Mouse (Mus musculus) frontal cortex, adult 2 months (tissue): ENCODE measurements around the gene Scamp3. TPM values are rescaled to one million over a fixed set of nuclear protein-coding genes. Genes with fewer than 3 reads are reported as not detected.

Source experiments
- DNase-seq, 2 experiments: peaks; one replicate each; pipeline ENCODE4 v3.0.0; 2022; ENCODE audit warnings: low spot score in 1 of 2; ENCODE audit errors: extremely low spot score in 1 of 2
- polyA plus RNA-seq: library from polyadenylated mRNA; depleted of rRNA; stranded (reverse); fragments of >200 nt; gene quantifications from 2 replicates; pipeline ENCODE4 v1.2.3, GENCODE M21; 2012; rRNA removed

The Scamp3 gene
- polyA plus RNA-seq, 1 experiment = 95.7 TPM

DNA sequence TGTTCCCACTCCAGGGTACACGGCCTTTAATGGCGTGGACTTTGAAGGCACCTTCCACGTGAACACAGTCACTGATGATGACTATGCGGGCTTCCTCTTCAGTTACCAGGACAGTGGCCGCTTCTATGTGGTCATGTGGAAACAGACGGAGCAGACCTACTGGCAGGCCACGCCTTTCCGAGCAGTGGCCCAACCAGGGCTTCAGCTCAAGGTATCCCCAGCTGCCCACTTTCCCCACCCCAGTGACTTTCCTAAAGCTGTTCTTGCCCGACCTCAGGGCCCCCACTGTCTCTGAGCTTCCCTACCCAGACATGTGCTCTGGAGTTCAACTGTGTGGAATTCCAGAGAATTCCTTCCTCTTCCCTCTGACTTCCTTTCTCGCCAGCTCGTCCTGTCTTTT is 47.5 kb downstream of the Scamp3 start:
- no peak for DNase-seq

DNA sequence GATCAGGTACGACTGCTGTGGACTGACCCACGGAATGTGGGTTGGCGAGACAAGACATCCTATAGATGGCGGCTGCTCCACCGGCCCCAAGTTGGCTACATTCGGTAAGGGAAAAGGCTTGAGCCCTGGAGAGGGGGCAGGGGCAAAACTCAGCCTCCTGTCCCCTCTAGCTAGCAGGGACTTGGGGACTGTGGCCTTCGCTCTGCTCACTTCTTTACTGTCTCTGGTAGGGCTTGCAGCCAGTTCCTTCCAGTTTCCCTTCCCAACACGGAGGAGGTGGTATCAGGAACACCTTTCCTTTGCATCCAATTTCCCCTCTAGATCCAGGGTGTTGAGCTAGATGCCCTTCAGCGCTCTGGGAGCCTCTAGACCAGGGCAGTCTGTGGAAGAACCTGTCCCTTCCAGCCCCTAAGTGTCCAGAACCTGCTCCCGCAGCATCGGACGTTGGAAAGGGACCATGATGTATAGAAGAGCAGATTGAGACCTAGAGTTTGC is 48.1 kb downstream of the Scamp3 start:
- no peak for DNase-seq

DNA sequence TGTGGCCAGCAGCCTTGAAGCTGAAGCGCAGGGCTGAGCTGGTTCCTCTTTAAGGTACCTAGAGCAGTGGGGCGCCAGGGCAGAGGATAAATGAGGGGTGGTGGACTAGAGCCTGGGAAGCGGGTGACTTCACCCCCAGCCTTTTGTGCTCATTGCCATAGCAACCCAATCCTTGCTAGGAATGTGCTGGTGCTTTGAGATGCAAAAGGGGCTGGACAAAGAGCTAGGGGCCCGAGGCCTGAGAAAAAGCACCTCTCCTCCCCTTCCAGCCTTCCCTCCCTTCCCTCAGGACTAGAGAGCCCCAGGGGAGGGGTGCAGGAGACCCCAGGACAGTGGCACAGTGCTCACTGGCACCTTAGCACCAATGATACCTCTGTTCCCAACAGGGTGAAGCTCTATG is 48.6 kb downstream of the Scamp3 start:
- peak in 1 of 2 experiments; percentile 64 for DNase-seq

DNA sequence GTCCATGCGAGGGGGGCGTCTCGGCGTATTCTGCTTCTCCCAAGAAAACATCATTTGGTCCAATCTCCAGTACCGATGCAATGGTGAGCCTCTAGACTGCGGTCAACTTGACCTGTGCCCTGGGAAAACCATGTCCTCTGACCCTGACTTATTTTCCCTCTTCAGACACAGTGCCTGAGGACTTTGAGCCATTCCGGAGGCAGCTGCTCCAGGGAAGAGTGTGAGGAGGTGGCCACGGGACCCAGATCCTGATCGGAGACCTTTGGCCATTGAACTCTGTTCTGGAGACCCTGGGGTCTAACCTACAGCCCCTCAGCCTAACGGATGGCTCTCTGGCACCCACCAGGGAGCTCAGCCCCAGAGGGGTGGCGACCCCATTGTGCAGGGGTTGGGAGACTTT is 49.1 kb downstream of the Scamp3 start:
- DNase-seq = no peak

DNA sequence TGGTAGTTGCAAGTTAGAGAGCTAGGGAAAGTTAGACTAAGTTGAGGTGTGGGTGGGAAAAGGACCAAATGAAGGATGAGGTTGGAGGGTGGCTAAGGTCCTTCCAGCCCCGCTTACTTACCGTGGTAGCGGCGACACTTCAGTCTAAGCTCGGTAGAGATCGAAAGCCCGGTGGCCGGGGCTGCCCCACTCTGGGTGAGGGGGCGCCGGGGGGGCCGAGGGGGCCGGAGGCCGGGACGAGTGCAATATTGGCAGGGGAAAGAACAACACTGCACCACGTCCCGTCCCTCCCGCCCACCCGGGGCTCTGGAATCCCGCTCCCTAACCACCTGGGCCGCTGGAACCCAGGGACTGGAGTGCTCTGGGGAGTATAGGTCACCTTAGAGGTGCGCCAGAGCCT is 49.6 kb downstream of the Scamp3 start, which contains the start of gene Mtx1:
TSS of gene Mtx1 (minus strand) at position 189 of the 400 bp plus-strand sequence.
- no peak for DNase-seq

DNA sequence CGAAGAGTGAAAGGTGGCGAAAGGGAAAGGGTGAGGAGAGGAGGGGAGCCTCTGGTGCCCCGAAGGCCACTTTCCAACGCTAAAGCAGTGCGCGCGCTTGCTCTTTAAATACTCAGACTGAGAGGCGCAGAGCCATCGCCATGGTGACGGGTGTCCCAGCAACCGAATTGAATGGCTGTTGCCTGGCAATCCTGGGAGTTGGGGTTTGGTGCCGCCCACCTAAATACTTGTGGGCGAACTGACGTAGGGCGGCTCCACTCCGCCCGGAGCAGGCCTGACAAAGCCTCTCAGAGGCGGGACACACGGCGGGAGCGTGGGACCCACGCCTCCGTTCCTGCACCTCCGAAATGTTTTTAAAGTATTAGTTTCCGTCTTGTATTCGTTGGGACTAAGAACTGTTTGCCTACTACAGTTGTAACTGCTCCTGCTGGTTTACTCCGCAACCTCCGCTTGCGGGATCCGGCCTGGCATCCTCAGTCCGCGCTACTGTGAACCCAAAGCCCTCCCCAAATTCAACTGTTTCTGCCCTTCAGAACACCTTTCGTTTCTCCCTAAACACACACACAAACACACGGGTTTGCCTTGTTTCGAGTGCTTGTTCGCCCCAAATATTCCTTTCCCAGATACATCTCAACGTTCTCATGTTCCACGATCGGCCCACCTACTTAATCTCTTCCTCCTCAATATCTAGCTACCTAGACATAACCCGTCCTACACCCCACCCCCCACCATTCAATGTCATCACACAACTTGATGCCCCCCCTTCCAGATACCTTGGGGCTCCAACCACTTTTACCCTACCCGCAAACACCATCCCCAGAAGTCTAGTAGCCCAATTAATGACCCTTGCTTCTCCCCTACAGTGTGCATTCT is 50.3 kb downstream of the Scamp3 start:
- peak; percentile 91 to 94 for DNase-seq

DNA sequence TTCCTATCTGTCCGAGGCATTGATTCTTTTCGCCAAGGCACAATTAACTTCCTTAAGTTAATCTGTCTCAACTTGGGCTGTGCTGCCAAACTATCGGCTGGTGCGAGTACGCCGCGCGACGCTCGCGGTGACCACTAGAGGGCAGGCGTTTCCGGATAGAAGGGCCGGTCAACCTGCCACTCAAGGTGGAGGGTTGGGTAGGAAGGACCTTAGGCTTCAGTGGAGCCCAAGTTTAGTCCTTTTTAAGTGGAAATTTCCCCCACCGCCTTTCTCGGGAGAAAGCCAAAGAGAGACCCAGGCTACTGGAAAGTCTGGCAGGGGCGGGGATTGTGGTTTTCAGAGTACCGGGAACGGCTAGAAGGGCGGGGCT is 50.9 kb downstream of the Scamp3 start:
- peak; percentile 55 to 92 for DNase-seq

DNA sequence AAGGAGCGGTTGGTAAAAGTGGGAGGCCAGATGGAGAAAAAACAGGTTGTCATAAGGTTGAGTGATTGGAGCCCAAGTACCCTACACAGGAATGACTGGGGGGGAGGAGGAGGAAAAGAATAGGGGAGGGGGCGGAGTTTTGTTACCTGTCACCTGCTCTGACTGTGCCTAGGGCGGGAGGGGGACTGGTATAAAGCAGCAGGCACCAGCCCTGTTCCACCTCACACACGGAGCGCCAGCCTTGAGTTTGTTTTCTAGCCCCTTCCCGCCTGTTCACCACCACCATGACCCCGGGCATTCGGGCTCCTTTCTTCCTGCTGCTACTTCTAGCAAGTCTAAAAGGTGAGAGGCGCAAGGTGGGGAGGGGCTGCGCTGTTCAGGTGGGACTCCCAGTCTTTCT is 51.6 kb downstream of the Scamp3 start, which contains the start of gene Muc1:
TSS of gene Muc1 (plus strand) at position 222 of the 400 bp plus-strand sequence.
- DNase-seq = no peak

DNA sequence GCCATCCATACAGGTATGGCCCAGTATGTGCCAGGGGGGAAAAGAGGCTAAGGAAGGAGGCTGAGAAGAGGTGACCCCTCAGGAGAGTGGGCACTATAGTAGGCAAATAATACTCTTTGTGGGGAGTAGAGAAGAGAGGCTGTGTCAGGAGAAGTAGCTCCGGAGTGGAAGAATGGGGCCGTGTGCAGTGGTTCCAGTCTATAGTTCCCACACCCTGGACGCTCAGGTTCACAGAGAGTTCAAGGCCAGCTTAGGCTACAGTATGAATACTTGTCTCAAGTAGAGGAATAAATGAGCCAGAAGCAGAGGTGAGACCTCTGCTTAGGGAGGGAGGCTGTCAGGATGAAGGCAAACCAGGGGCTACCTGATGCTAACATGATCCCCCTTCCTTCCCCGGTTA is 52.0 kb downstream of the Scamp3 start:
- DNase-seq = no peak

DNA sequence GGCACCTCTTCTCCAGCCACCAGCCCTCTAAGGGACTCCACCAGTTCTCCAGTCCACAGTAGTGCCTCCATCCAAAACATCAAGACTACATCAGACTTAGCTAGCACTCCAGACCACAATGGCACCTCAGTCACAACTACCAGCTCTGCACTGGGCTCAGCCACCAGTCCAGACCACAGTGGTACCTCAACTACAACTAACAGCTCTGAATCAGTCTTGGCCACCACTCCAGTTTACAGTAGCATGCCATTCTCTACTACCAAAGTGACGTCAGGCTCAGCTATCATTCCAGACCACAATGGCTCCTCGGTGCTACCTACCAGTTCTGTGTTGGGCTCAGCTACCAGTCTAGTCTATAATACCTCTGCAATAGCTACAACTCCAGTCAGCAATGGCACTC is 53.3 kb downstream of the Scamp3 start:
- DNase-seq = no peak

DNA sequence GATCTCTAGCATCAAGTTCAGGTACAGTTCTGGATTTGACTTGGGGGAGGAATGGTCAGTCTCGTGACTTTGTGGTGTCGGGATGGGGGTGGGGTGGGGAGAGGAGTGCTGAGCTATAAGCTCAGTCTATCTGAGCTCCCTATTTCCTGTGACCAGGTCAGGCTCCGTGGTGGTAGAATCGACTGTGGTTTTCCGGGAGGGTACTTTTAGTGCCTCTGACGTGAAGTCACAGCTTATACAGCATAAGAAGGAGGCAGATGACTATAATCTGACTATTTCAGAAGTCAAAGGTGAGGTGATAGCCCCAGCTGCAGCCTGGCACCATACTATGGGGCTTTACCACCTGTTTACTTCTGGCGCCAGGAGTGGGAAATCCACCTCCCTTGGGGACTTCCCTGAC is 54.1 kb downstream of the Scamp3 start:
- no peak for DNase-seq

DNA sequence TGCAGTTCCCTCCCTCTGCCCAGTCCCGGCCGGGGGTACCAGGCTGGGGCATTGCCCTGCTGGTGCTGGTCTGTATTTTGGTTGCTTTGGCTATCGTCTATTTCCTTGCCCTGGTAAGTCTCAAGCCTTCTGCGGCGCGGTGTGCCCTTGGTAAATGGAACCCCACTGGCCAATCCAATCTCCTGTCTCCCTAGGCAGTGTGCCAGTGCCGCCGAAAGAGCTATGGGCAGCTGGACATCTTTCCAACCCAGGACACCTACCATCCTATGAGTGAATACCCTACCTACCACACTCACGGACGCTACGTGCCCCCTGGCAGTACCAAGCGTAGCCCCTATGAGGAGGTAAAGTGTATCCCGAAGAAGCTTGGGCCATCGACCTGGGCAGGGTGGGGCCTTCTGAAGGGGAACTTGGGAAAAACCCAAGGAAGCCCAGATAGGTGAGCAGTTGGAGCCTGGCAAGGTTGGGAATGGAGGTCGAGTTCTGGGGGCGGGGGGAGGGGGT is 54.6 kb downstream of the Scamp3 start:
- no peak for DNase-seq

Other genes starting within 250 kb of the Scamp3 start
- gene Ash1l, start 226.9 kb upstream of the Scamp3 start, polyA plus RNA-seq = 31.4 and 33.0 TPM in 2 replicates
- gene Dap3, start 226.3 kb upstream of the Scamp3 start, polyA plus RNA-seq = 114 and 120 TPM in 2 replicates
- 153 and 157 TPM in 2 replicates for gene Rusc1, start 84.2 kb upstream of the Scamp3 start, polyA plus RNA-seq
- 0.08 TPM in 1 of 2 replicates, not detected in the other for gene Gm43738, start 76.4 kb upstream of the Scamp3 start, polyA plus RNA-seq
- 97.5 and 98.5 TPM in 2 replicates for gene Fdps, start 75.5 kb upstream of the Scamp3 start, polyA plus RNA-seq
- not detected in 2 replicates for gene Pklr, start 41.3 kb upstream of the Scamp3 start, polyA plus RNA-seq
- gene Hcn3, start 17.3 kb upstream of the Scamp3 start, polyA plus RNA-seq = 33.3 and 36.8 TPM in 2 replicates
- 71.1 and 76.2 TPM in 2 replicates for gene Clk2, start 12.7 kb upstream of the Scamp3 start, polyA plus RNA-seq
- gene Fam189b, start 5.7 kb downstream of the Scamp3 start, polyA plus RNA-seq = 77.0 and 78.8 TPM in 2 replicates
- 65.4 and 68.7 TPM in 2 replicates for gene Gba, start 25.5 kb downstream of the Scamp3 start, polyA plus RNA-seq
- gene Thbs3, start 37.7 kb downstream of the Scamp3 start, polyA plus RNA-seq = 51.0 and 57.4 TPM in 2 replicates
- gene Mtx1, start 49.6 kb downstream of the Scamp3 start, polyA plus RNA-seq = 136 and 142 TPM in 2 replicates
- gene Muc1, start 51.6 kb downstream of the Scamp3 start, polyA plus RNA-seq = 1.1 and 2.1 TPM in 2 replicates
- gene Krtcap2, start 68.5 kb downstream of the Scamp3 start, polyA plus RNA-seq = 53.0 and 66.4 TPM in 2 replicates
- 96.7 and 99.7 TPM in 2 replicates for gene Trim46, start 68.8 kb downstream of the Scamp3 start, polyA plus RNA-seq
- 131 and 188 TPM in 2 replicates for gene Dpm3, start 81.9 kb downstream of the Scamp3 start, polyA plus RNA-seq
- gene Slc50a1, start 93.1 kb downstream of the Scamp3 start, polyA plus RNA-seq = 90.0 and 93.9 TPM in 2 replicates
- 7.3 and 7.9 TPM in 2 replicates for gene Efna1, start 103.7 kb downstream of the Scamp3 start, polyA plus RNA-seq
- 68.0 and 78.5 TPM in 2 replicates for gene Efna3, start 145.5 kb downstream of the Scamp3 start, polyA plus RNA-seq
- gene Efna4, start 160.6 kb downstream of the Scamp3 start, polyA plus RNA-seq = 0.76 and 1.2 TPM in 2 replicates
- gene Adam15, start 172.5 kb downstream of the Scamp3 start, polyA plus RNA-seq = 148 and 157 TPM in 2 replicates
- gene Dcst2, start 184.5 kb downstream of the Scamp3 start, polyA plus RNA-seq = 0.68 and 0.86 TPM in 2 replicates
- 0.08 TPM in 2 replicates for gene Dcst1, start 187.8 kb downstream of the Scamp3 start, polyA plus RNA-seq
- 15.2 and 15.3 TPM in 2 replicates for gene Zbtb7b, start 217.3 kb downstream of the Scamp3 start, polyA plus RNA-seq
- 5.1 and 6.3 TPM in 2 replicates for gene Lenep, start 225.3 kb downstream of the Scamp3 start, polyA plus RNA-seq
- 43.7 and 47.7 TPM in 2 replicates for gene Flad1, start 234.4 kb downstream of the Scamp3 start, polyA plus RNA-seq
- 7.1 TPM in 2 replicates for gene Cks1b, start 240.9 kb downstream of the Scamp3 start, polyA plus RNA-seq
- gene Shc1, start 241.0 kb downstream of the Scamp3 start, polyA plus RNA-seq = 18.2 and 18.6 TPM in 2 replicates